Mouse (Mus musculus): ENCODE results near the gene Htr1f.

The Htr1f gene

GRCm38 (mm10) chr16:64961690-64962089 is 144.0 kb downstream of the Htr1f start:
- DNase-seq (ENCODE audit: low spot score): peak; percentile 5

- no peak for DNase-seq (ENCODE audit: low spot score)
Observed at GRCm38 (mm10) chr16:64941646-64942195, 163.9 kb downstream of the Htr1f start.

- no peak for DNase-seq (ENCODE audit: low spot score)
Observed at GRCm38 (mm10) chr16:64934793-64935192, 170.9 kb downstream of the Htr1f start.

- DNase-seq (ENCODE audit: low spot score): no peak
Observed at GRCm38 (mm10) chr16:64934011-64934410, 171.6 kb downstream of the Htr1f start.

- no peak for DNase-seq (ENCODE audit: low spot score)
Observed at GRCm38 (mm10) chr16:64923500-64923899, 182.2 kb downstream of the Htr1f start.

GRCm38 (mm10) chr16:64908747-64909146 is 196.9 kb downstream of the Htr1f start:
- DNase-seq (ENCODE audit: low spot score): no peak

- DNase-seq (ENCODE audit: low spot score): peak; percentile 35
Observed at GRCm38 (mm10) chr16:64907112-64907511, 198.5 kb downstream of the Htr1f start.

- no peak for DNase-seq (ENCODE audit: low spot score)
Observed at GRCm38 (mm10) chr16:64903328-64903727, 202.3 kb downstream of the Htr1f start.

- DNase-seq (ENCODE audit: low spot score): no peak
Observed at GRCm38 (mm10) chr16:64899084-64899483, 206.6 kb downstream of the Htr1f start.

GRCm38 (mm10) chr16:64889496-64889895 is 216.2 kb downstream of the Htr1f start:
- no peak for DNase-seq (ENCODE audit: low spot score)

- no peak for DNase-seq (ENCODE audit: low spot score)
Observed at GRCm38 (mm10) chr16:64885547-64885946, 220.1 kb downstream of the Htr1f start.

GRCm38 (mm10) chr16:64885142-64885541 is 220.5 kb downstream of the Htr1f start:
- no peak for DNase-seq (ENCODE audit: low spot score)

- DNase-seq (ENCODE audit: low spot score): no peak
Observed at GRCm38 (mm10) chr16:64884420-64884838, 221.2 kb downstream of the Htr1f start.

GRCm38 (mm10) chr16:64883896-64884295 is 221.8 kb downstream of the Htr1f start:
- DNase-seq (ENCODE audit: low spot score): no peak

GRCm38 (mm10) chr16:64881442-64881841 is 224.2 kb downstream of the Htr1f start:
- no peak for DNase-seq (ENCODE audit: low spot score)

GRCm38 (mm10) chr16:64880986-64881385 is 224.7 kb downstream of the Htr1f start:
- DNase-seq (ENCODE audit: low spot score): no peak

- no peak for DNase-seq (ENCODE audit: low spot score)
Observed at GRCm38 (mm10) chr16:64879735-64880134, 225.9 kb downstream of the Htr1f start.

- no peak for DNase-seq (ENCODE audit: low spot score)
Observed at GRCm38 (mm10) chr16:64878611-64879132, 227.0 kb downstream of the Htr1f start.

- DNase-seq (ENCODE audit: low spot score): no peak
Observed at GRCm38 (mm10) chr16:64877314-64877713, 228.3 kb downstream of the Htr1f start.

- DNase-seq (ENCODE audit: low spot score): no peak
Observed at GRCm38 (mm10) chr16:64876631-64877265, 228.9 kb downstream of the Htr1f start.

- DNase-seq (ENCODE audit: low spot score): no peak
Observed at GRCm38 (mm10) chr16:64875822-64876221, 229.8 kb downstream of the Htr1f start.

GRCm38 (mm10) chr16:64875384-64875783 is 230.3 kb downstream of the Htr1f start:
- no peak for DNase-seq (ENCODE audit: low spot score)

Data from retina, embryonic 14.5 days (tissue).